Mouse (Mus musculus) myocyte (in vitro differentiated cells): ENCODE data around the gene Gal3st1.

Experiments
- E2F4 ChIP-seq: IDR thresholded peaks from one replicate; pipeline ENCODE4 v1.6.1; 2011; ENCODE audit warnings: mild to moderate bottlenecking, control low read depth, moderate library complexity; ENCODE audit not compliant: insufficient read depth
- SRF ChIP-seq: IDR thresholded peaks from one replicate; pipeline ENCODE4 v1.6.1; 2011; ENCODE audit warnings: low read depth; ENCODE audit not compliant: control insufficient read depth, insufficient read length

DNA sequence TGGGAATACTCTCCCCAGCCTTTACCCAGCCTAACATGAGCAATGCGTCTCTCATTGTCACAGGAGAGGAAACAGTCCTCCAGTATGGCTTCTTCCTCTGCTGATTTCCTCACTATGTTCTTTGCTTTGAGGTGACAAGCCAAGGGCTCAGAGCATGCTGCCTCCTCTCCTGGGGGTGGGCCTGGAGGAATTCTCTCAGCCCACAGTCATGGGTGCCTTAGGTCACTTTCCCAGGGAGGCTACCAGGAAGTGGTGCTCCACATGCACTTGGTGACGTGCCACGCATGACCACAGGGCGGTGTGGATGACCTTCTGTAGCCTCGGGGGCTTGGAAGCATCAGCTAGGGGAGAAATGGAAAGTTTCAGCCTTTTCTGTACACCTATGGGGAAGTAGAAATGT is 12.1 kb downstream of the Gal3st1 start:
- no peak for TF ChIP-seq SRF
- no peak for TF ChIP-seq E2F4
